Mouse (Mus musculus): ENCODE measurements around the gene Nkx3-2. TPM values are rescaled to one million over a fixed set of nuclear protein-coding genes. Genes with fewer than 3 reads are reported as not detected.
A peak's percentile ranks its signal among the peaks of the same experiment; 100 is the strongest.

Gene Nkx3-2
- total RNA-seq (2021), result not detected
- long read RNA-seq, result 0 reads

DNA sequence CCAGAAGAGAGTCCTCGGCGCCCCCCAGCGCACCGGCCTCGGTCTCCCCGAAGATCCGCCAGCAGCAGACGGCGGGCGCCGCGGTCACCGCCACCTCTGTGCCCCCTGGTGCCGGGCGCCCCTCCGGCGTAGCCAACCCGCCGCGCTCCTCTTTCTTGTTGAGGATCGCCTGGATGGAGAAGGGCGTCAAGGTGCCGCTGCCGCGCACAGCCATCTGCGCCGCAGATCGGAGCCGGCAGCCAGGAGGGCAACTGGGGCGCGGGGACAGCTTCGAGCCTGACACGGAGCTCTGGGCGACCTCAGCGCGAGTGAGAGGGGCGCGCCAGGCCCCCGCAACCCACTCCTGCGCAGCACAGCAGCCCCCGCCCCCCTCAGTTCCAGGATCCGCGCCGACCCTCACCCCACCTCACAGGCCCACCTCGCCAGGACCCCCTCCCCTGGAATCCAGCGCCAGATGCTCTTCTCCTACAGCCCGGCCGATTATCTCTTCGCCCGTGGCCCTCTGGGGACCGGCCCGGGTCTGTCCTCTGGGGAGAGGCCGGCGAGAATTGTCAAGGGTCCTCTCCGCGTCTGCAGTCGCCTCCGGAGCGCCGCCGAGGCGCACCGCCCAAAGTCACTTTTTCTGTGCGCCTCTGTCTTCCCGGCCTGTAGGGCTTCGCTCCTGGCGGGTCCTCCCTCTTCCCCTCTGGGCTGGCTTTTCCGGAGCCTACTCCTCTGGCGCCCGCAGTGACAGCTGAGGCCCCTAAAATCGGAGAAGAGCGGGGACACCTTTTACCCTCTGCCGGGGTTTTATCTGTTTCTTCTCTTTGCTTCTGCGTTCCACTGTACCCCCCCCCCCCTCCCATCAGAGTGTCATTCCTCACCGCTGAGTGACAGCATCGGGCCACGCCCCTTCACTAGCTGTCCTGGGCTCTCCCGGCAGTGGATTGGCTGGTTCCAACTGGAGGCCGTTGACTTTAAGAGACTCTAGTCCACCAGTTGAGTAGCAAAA is at the start of gene Nkx3-2:
Nkx3-2 (minus strand) TSS at position 771 of the 991 bp plus-strand sequence.
- DNase-seq (ENCODE audit: low spot score in 2 of 2), result no peak

DNA sequence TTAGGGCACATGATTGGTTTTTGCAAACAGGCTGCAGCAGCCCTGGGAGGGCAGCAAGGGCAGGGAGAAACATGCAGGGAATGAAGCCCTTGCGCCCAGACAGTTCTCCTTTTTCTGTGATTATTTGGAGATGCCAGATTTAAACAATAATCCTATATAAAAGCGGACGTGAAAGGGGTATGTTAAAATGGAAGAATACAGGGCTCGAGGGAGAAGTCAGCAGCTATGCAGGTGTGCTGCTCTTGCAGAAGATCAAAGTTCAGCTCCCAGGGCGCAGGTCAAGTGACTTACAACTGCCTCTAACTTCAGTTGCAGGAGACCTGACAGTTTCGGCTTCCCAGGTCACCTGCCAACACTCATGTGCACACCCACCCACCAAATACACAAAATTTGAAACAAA is 48.2 kb upstream of the Nkx3-2 start:
- no peak for DNase-seq (ENCODE audit: low spot score in 2 of 2)

GRCm38 (mm10) chr5:41811279-41811678 is 47.0 kb upstream of the Nkx3-2 start:
- no peak for DNase-seq (ENCODE audit: low spot score in 2 of 2)

DNA sequence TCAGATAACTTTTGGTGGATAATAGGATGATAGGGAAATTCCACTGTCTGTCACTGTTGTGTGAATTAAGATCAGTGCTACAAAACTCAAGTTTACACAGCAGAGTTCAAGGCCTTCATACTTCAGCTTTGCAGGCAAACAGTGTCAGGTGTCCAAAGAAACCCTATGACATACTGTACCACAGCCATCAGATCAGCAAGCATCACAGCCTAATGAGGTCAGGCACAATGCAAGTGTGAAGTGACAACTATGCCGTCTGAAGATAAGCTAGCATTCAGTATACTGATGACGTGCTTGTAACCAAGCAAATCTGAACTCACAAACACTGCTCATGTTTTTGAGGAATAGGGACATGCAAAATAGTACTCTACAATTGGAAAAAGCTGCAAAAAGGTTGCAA is 43.1 kb upstream of the Nkx3-2 start:
- no peak for DNase-seq (ENCODE audit: low spot score in 2 of 2)

- no peak for DNase-seq (ENCODE audit: low spot score in 2 of 2)
These were observed 41.9 kb upstream of the Nkx3-2 start for GRCm38 (mm10) chr5:41806176-41806575.

DNA sequence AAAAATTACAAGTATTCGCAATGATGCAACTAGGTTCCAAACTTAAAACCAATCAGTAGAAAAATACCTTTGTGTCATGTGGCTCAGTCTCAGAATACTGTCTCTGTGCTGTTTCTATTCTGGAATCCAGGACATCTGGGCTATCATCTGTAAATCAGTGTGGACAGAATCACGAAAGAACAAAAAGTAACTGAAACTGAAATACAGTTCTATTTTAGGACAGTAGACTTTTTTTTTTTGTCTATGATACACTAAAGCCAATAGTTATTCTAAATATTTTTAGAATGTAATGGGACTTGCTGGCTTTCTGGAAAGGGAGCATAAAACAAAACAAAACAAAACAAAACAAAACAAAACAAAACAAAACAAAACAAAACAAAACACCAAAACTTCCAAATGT is 40.8 kb upstream of the Nkx3-2 start:
- no peak for DNase-seq (ENCODE audit: low spot score in 2 of 2)

DNA sequence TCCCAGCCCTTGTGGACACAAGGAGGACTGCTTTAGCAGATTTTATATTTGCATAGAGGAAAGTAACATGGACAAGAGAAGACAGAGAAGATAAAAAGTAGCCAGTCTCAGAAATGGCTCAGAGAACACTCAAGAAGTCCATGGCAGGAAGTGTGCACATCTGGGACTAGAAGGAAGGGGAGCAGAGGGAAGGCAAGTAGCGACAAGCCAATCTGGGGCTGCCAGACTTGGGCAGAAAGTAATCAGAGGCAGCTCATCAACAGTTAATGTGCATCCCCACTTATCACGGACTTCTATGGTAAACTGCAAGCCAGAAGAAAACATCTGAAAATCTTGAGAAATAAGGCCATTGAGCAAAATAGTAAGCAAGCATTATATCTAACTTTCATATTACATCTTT is 40.3 kb upstream of the Nkx3-2 start:
- DNase-seq (ENCODE audit: low spot score in 2 of 2), result no peak

DNA sequence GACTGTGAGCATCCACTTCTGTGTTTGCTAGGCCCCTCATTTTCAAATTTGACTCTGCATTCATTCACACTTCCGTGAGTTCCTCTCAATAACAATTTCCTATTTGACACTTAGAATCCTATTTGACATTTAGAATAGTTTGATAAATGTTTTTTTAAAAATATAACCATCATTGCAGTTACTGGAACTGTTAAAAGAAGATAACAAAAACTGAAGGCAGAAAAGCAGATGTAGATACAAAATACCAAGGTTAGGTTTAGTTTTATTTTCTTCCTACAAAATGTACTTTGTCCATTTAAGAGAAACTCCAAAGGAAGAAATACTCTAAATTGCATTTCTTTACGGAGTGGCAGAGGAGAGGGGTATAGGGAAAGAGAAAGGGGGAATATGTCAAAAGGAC is 37.3 kb upstream of the Nkx3-2 start:
- no peak for DNase-seq (ENCODE audit: low spot score in 2 of 2)

- no peak for DNase-seq (ENCODE audit: low spot score in 2 of 2)
These were observed 30.1 kb upstream of the Nkx3-2 start for GRCm38 (mm10) chr5:41794434-41794833.

DNA sequence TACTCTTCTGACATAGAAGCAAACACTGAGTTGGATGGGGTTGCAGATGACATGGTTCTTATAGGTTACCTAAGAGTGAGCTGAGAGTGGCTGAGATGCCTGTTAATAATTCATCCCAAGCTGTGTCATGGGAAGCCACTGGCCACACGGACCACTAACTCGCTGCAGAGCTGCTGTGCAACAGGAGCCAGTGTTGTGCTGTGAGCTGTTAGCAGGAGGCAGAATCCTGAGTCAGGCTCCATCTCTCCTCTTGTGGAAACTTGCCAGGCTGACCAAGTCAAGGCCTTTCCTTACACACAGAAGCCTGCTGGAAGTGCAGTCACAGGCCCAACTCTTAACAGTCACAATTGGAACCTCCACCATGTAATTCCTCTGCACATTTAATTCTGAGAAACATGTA is 26.2 kb upstream of the Nkx3-2 start:
- DNase-seq (ENCODE audit: low spot score in 2 of 2), result no peak

- DNase-seq (ENCODE audit: low spot score in 2 of 2), result no peak
These were observed 24.6 kb upstream of the Nkx3-2 start for GRCm38 (mm10) chr5:41788877-41789276.

DNA sequence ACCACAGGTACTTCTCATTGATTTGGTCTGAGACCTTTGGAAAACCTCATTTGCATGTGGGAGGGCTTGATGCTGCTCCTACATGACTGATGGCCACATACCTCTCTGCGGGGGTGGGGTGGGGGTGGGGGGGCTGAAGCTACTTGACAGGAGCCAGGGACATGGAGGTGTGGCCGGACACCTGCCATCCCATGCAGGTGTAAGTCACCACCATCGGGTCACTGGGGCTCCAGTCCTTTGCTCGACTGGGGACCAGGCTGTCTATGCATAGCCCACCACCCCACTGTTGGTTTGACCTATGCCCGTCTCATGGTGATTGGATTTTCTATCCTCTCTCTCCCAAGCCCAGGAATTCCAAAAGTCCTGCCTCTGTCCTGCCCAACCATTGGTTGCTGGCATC is 17.6 kb upstream of the Nkx3-2 start:
- no peak for DNase-seq (ENCODE audit: low spot score in 2 of 2)

DNA sequence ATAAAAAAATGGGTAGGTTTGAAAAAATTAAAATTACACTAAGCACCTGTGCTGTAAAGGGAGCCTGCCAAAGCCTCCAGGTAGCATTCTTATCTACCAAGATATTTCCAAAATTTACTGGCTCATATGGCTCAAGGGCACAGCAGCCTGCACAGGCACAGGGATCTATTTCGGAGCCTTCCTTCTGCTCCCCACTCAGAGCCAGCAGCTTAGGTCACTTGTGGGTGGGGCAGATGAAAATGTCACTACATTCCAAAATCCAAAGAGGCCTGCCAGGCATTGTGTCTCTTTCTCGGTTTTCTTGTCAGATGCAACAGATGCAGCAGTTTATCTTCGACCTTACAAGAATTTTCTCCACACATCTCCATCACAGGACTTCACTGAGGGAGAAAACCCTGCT is 15.7 kb upstream of the Nkx3-2 start:
- DNase-seq (ENCODE audit: low spot score in 2 of 2), result no peak

DNA sequence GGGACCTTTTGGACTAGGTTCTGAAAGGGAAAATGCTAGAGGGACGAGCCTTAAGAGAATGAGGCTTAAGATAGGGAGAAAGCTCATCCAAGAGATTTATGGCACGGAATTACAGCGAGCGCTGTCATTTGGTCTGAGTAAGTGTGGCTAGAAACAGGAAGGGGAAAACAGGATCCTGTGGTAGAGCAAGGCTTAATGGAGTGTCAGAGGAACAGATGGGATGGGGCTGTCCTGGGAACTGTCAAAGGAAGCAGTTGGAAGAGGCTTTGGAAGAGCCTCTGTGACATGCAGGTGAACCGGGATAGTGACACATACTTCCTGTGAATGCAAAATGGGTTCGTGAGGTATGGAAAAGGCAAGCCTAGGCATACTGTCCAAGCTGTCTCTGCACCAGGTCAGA is 11.4 kb upstream of the Nkx3-2 start:
- no peak for DNase-seq (ENCODE audit: low spot score in 2 of 2)

DNA sequence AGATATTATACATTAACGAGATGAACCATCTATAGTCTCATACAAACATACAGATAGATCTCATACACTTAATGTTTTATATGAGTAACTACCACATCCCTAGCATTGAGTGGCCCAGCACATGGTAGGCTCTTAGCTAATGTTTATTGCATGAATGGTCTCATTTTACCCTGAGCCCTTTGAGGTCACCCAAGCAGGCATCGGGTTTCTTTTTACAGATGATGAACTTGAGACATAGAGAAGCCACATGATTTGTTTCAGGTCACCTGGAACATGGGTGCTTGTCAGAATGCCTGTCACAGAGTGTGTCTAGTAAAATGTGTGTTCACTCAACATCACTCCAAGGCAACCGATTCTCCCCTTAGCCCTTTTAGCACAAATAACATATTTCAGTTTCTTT is 11.0 kb upstream of the Nkx3-2 start:
- DNase-seq (ENCODE audit: low spot score in 2 of 2), result no peak

GRCm38 (mm10) chr5:41768382-41769040 is 4.2 kb upstream of the Nkx3-2 start:
- DNase-seq (ENCODE audit: low spot score in 2 of 2), result peak; percentile 90 to 92

DNA sequence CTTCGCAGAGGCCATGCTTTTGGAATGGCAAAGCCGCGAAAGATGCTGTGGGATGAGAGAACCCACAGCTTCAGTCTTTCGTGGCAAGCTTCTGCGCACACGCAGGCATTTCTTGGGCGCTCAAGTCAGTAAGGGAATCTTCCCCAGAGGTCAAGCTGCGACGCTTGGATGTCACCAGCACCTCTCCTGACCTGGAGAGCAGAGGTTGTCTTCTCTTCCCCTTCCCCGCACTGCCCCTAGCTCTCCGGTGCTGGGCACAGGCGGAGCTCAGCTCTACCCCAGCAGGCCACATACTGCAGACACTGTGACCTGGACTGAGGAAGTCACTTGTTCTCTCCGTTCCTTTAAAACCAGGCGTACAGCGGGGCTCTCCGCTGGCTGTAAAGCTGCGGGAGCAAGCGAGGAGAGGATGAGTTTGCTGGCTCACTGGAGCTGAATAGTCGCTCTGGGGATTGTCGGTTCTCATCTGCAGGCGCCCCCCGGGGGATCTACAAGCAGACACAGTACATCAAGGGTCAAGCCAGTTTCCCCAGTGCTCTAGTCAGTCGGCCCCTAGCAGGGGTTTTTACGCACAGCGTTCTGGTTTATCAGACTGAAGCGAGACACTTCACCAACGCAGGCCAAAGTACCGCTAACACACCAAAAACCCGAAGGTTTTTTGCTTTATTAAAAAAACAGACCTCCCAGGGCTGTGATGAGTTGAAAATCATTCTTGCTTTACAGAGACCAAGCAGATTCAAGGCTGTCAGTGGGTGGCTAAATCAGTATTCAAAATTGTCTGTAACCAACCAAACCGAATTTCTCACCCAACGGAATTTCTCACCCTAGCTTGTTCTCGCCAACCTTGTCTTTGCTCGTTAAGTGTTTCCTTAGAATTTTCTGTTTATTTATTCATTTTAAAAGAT is 3.2 kb upstream of the Nkx3-2 start:
- peak in 1 of 2 experiments; percentile 41 for DNase-seq (ENCODE audit: low spot score in 2 of 2)

DNA sequence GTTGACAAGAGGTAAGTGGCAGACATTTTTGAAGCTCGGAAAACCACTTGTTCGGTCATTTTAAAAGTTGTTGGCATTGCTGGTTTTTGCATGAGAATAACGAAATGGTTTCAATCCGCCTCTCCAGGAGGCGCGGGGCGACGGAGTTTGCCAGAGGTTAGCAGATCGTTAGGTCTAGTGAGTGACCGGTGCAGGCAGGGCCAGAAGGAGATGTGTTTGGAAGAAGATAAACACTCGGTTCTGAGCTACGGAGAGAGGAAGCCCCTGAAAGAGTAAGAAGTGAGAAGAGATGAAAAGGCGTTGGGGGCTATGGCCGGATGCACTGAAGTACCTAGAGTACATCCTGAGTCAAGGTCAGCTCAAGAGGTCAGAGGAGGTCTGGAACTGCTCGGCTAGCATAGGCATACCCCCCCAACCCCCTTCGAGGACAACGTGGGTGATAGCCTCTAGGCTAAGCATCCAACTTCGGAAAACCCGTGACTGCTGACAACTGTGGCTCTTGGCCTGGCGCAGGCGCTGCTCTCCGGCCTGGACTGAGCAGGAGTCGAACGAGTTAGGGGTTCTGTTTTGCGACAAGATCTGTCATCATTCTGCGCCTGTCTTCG is 2.2 kb upstream of the Nkx3-2 start:
- DNase-seq (ENCODE audit: low spot score in 2 of 2), result no peak

DNA sequence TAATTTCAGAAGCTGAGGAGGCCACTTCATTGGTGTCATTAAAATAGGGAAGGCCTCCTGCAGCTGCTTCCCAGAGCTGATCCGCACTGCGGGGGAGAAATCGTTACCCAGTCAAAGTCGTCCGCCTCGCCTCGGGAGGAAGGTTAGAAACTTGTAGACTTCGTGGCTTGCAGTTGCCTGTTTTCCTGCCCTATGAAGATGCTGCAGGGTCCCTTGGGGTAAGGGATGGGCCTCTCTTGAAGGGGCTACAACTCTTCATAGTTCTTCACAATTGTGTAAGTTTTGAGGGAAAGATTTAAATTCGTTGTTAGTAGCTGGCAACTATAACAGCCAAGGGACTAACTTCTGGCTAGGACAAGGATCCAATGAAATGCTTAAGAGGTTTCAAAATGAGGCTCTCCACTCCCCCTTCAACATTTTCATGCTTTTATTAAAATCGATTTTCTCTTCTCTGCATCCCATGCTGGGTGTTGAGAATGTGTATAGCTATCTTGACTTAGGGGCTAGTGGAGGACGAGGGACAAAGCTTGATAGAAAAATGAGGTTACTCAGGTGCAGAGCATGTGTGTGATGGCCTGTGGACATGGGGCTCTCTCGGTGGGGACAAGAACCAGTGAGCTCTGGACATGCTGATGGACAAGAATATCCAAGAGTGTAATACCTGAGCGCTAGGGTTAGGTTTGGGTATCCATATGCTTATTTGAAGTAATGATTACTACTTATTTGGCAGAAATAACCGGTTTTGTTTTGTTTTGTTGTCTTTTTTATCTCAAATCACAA is 1.5 kb upstream of the Nkx3-2 start:
- DNase-seq (ENCODE audit: low spot score in 2 of 2), result peak in 1 of 2 experiments; percentile 29
